Mouse (Mus musculus): Measurements from ENCODE around the gene Pstpip1. TPM values are rescaled to one million over a fixed set of nuclear protein-coding genes. Genes with fewer than 3 reads are reported as not detected.

The Pstpip1 gene
- polyA plus RNA-seq, 1 experiment, result 1.0 TPM

DNA sequence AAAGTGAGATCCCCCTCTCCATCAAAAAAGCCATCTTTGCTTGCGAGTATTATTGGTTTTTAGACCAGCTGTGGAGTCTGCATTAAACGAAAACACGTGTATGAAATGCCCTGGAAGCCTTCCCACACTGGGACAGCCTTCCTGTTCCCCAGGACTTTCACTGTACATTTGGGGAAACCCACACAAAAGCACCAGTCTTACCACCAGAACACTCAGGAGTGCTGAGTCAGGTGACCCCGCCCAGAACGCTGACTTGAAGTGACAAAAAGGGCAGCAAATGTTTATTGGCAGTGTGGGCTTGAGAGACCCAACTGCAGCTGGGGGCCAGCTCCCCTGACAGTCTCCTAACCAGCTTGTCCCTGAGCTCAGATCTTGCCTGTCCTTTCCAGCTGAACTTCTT, 76.4 kb downstream of the Pstpip1 start:
- TF ChIP-seq MYOD1 (IDR thresholded peaks at IDR 0.05; ENCODE audit: control insufficient read depth, insufficient read length, low read depth) (no peak), MAX (IDR thresholded peaks at IDR 0.05) (no peak), CTCF (IDR thresholded peaks at IDR 0.05; ENCODE audit: control insufficient read depth, insufficient read depth, insufficient read length) (no peak), FOSL1 (IDR thresholded peaks at IDR 0.05; ENCODE audit: insufficient read depth, low read length, poor library complexity, severe bottlenecking) (no peak), CEBPB (IDR thresholded peaks at IDR 0.05; ENCODE audit: low read depth) (no peak), MYOG (IDR thresholded peaks at IDR 0.05; ENCODE audit: control insufficient read depth, extremely low read depth, insufficient read length) (no peak), USF1 (IDR thresholded peaks at IDR 0.05; ENCODE audit: low read depth) (no peak)
- no peaks in the 10 kb centered on the region for H3K36me3 ChIP-seq (ENCODE audit: control insufficient read depth, insufficient read depth)
- H3K79me2 ChIP-seq (ENCODE audit: control insufficient read depth, insufficient read depth), result no peaks in the 10 kb centered on the region
- no peaks in the 10 kb centered on the region for H3K79me3 ChIP-seq (ENCODE audit: low read depth)
- peaks cover 5% of the 10 kb centered on the region for H3K27me3 ChIP-seq (ENCODE audit: control insufficient read depth, insufficient read depth, insufficient read length)
- H3K4me3 ChIP-seq (ENCODE audit: insufficient read depth, poor library complexity, severe bottlenecking), result no peak overlapping the region
- H3ac ChIP-seq (ENCODE audit: control insufficient read depth, insufficient read length, low read depth), result no peak overlapping the region

DNA sequence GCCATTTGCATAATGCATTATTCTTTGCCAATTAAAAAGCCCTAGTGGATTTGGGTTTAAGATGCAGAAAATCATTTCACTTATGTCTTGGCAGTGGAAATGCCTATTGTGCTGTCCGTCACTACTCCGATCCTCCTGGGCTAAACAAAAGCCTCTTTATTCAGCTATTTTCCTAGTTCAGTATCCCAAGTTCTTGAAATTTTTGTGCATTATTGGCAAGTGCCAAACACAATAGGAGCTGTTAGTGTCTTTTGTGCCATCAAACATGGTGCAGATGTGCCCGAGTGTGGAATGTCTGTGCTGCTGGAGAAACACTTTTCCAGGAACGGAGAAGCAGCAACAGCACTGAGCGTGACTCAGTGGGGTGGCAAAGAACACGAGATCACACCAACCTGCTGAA, 77.9 kb downstream of the Pstpip1 start:
- no peak overlapping the region for H3K4me3 ChIP-seq (ENCODE audit: insufficient read depth, poor library complexity, severe bottlenecking)
- no peaks in the 10 kb centered on the region for H3K79me3 ChIP-seq (ENCODE audit: low read depth)

DNA sequence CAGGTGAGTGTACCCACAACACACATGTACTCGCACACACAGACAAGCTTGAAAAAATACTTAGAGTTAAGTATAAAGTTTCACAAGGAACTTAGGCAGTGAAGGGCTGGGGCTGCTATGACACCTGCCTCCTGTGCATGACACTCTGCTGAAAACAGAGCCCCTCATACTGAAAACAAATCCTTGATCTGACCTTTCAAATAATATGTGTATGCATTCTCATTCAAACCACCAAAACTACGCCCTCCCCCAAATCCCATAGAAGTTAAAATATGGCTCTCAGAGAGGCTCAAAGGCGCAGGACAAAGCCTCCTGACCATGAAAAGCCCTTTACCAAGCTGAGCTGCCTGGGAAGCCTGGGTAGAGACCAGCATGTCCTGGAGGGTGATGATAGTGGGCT, 85.6 kb downstream of the Pstpip1 start:
- Histone ChIP-seq H3K27me3 (ENCODE audit: control insufficient read depth, insufficient read depth, insufficient read length) (no peaks in the 10 kb centered on the region), H3K79me2 (ENCODE audit: control insufficient read depth, insufficient read depth) (no peaks in the 10 kb centered on the region), H3K79me3 (ENCODE audit: low read depth) (no peaks in the 10 kb centered on the region), H3ac (ENCODE audit: control insufficient read depth, insufficient read length, low read depth) (no peak overlapping the region), H3K4me3 (ENCODE audit: insufficient read depth, poor library complexity, severe bottlenecking) (no peak overlapping the region), H3K36me3 (ENCODE audit: control insufficient read depth, insufficient read depth) (no peaks in the 10 kb centered on the region)
- TF ChIP-seq CTCF (IDR thresholded peaks at IDR 0.05; ENCODE audit: control insufficient read depth, insufficient read depth, insufficient read length) (no peak), MYOG (IDR thresholded peaks at IDR 0.05; ENCODE audit: control insufficient read depth, extremely low read depth, insufficient read length) (no peak), MYOD1 (IDR thresholded peaks at IDR 0.05; ENCODE audit: control insufficient read depth, insufficient read length, low read depth) (no peak)

More for the DNA sequence above, 77.9 kb downstream of the Pstpip1 start:
- Histone ChIP-seq H3ac (ENCODE audit: control insufficient read depth, insufficient read length, low read depth) (no peak overlapping the region), H3K27me3 (ENCODE audit: control insufficient read depth, insufficient read depth, insufficient read length) (peaks cover 5% of the 10 kb centered on the region), H3K79me2 (ENCODE audit: control insufficient read depth, insufficient read depth) (no peaks in the 10 kb centered on the region), H3K36me3 (ENCODE audit: control insufficient read depth, insufficient read depth) (no peaks in the 10 kb centered on the region)
- TF ChIP-seq MYOG (IDR thresholded peaks at IDR 0.05; ENCODE audit: control insufficient read depth, extremely low read depth, insufficient read length) (no peak), CEBPB (IDR thresholded peaks at IDR 0.05; ENCODE audit: low read depth) (no peak), MAX (IDR thresholded peaks at IDR 0.05) (no peak), MYOD1 (IDR thresholded peaks at IDR 0.05; ENCODE audit: control insufficient read depth, insufficient read length, low read depth) (no peak), FOSL1 (IDR thresholded peaks at IDR 0.05; ENCODE audit: insufficient read depth, low read length, poor library complexity, severe bottlenecking) (no peak), USF1 (IDR thresholded peaks at IDR 0.05; ENCODE audit: low read depth) (no peak), CTCF (IDR thresholded peaks at IDR 0.05; ENCODE audit: control insufficient read depth, insufficient read depth, insufficient read length) (no peak)

DNA sequence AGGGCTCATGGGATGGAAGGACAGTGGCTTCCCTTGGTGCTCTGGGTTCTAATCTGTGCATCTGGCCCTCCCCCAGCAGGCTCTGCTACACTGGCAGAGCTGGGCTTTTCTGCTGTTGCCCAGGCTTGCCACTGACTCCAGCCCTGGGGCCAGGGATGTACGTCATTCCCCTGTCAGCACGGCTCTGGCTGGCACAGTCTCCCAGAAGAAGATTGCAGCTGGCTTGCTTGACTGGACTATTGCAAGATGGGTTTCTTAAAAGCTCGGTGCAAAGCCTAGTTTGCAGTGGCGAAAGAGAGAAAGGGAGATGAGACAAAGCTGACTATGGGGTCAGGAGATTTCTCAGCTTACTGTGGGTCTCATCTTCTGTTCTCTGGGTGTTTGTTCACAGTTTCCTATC, 87.6 kb downstream of the Pstpip1 start:
- H3K79me2 ChIP-seq (ENCODE audit: control insufficient read depth, insufficient read depth), result no peaks in the 10 kb centered on the region
- H3K79me3 ChIP-seq (ENCODE audit: low read depth), result no peaks in the 10 kb centered on the region
- TF ChIP-seq FOSL1 (IDR thresholded peaks at IDR 0.05; ENCODE audit: insufficient read depth, low read length, poor library complexity, severe bottlenecking) (no peak), CTCF (IDR thresholded peaks at IDR 0.05; ENCODE audit: control insufficient read depth, insufficient read depth, insufficient read length) (no peak), MAX (IDR thresholded peaks at IDR 0.05) (no peak), CEBPB (IDR thresholded peaks at IDR 0.05; ENCODE audit: low read depth) (no peak), MYOG (IDR thresholded peaks at IDR 0.05; ENCODE audit: control insufficient read depth, extremely low read depth, insufficient read length) (no peak), USF1 (IDR thresholded peaks at IDR 0.05; ENCODE audit: low read depth) (no peak), MYOD1 (IDR thresholded peaks at IDR 0.05; ENCODE audit: control insufficient read depth, insufficient read length, low read depth) (no peak)
- H3K4me3 ChIP-seq (ENCODE audit: insufficient read depth, poor library complexity, severe bottlenecking), result no peak overlapping the region
- H3K27me3 ChIP-seq (ENCODE audit: control insufficient read depth, insufficient read depth, insufficient read length), result no peaks in the 10 kb centered on the region
- H3K36me3 ChIP-seq (ENCODE audit: control insufficient read depth, insufficient read depth), result no peaks in the 10 kb centered on the region
- no peak overlapping the region for H3ac ChIP-seq (ENCODE audit: control insufficient read depth, insufficient read length, low read depth)

Other genes starting within 250 kb of the Pstpip1 start
- gene Scaper, start 151.8 kb upstream of the Pstpip1 start, polyA plus RNA-seq (2012; fragmentation: generic; extraction: Trizol), result 0.84 TPM
- gene 4930563M21Rik, start 79.4 kb upstream of the Pstpip1 start, polyA plus RNA-seq (2012; fragmentation: generic; extraction: Trizol), result not detected
- 37.7 TPM for gene Rcn2, start 48.1 kb upstream of the Pstpip1 start, polyA plus RNA-seq (2012; fragmentation: generic; extraction: Trizol)
- gene Tspan3, start 75.5 kb downstream of the Pstpip1 start, polyA plus RNA-seq (2012; fragmentation: generic; extraction: Trizol), result 60.6 TPM

Data from C2C12 (cell line).